Mouse (Mus musculus): ENCODE results near the gene Slc19a3. TPM values are rescaled to one million over a fixed set of nuclear protein-coding genes. Genes with fewer than 3 reads are reported as not detected.
"Not testable (repeated sequence)": the region's sequence is repeated elsewhere in the genome, so short reads cannot be mapped to it uniquely, and the experiment has no call there.

Gene Slc19a3
- polyA plus RNA-seq, 1 experiment: 0.63 TPM

- 42% methylated on average over 6 of the region's 6 CpGs for WGBS
- TF ChIP-seq POLR2A (IDR thresholded peaks at IDR 0.05; ENCODE audit: low read depth, low read length) (no peak), CTCF (IDR thresholded peaks at IDR 0.05; ENCODE audit: extremely low read depth, insufficient read length, insufficient replicate concordance, low read depth, low read length) (no peak)
Observed at GRCm38 (mm10) chr1:83007471-83007870, 30.8 kb downstream of the Slc19a3 start.

GRCm38 (mm10) chr1:83006218-83007179, 31.7 kb downstream of the Slc19a3 start:
- H3K36me3 ChIP-seq (ENCODE audit: control insufficient read depth, insufficient read depth, low read length): no peaks in the 10 kb centered on the region
- H3K27ac ChIP-seq (ENCODE audit: insufficient read depth, low read depth, low read length): no peak overlapping the region
- H3K27me3 ChIP-seq (ENCODE audit: control insufficient read depth, insufficient read depth, low read length): no peaks in the 10 kb centered on the region
- no peak for TF ChIP-seq CTCF (IDR thresholded peaks at IDR 0.05; ENCODE audit: extremely low read depth, insufficient read length, insufficient replicate concordance, low read depth, low read length)
- TF ChIP-seq POLR2A (IDR thresholded peaks at IDR 0.05; ENCODE audit: low read depth, low read length): no peak
- no peak overlapping the region for H3K4me3 ChIP-seq (ENCODE audit: low read depth, low read length)
- 83% methylated on average over 8 of the region's 8 CpGs for WGBS
- H3K4me1 ChIP-seq (ENCODE audit: control insufficient read depth, insufficient read depth, insufficient read length, low read length): no peaks in the 10 kb centered on the region

More at GRCm38 (mm10) chr1:83007471-83007870, 30.8 kb downstream of the Slc19a3 start:
- Histone ChIP-seq H3K27me3 (ENCODE audit: control insufficient read depth, insufficient read depth, low read length) (no peaks in the 10 kb centered on the region), H3K4me3 (ENCODE audit: low read depth, low read length) (no peak overlapping the region), H3K27ac (ENCODE audit: insufficient read depth, low read depth, low read length) (no peak overlapping the region), H3K36me3 (ENCODE audit: control insufficient read depth, insufficient read depth, low read length) (no peaks in the 10 kb centered on the region), H3K4me1 (ENCODE audit: control insufficient read depth, insufficient read depth, insufficient read length, low read length) (no peaks in the 10 kb centered on the region)

- H3K27ac ChIP-seq (ENCODE audit: insufficient read depth, low read depth, low read length); H3K4me3 ChIP-seq (ENCODE audit: low read depth, low read length); H3K4me1 ChIP-seq (ENCODE audit: control insufficient read depth, insufficient read depth, insufficient read length, low read length); H3K36me3 ChIP-seq (ENCODE audit: control insufficient read depth, insufficient read depth, low read length); H3K27me3 ChIP-seq (ENCODE audit: control insufficient read depth, insufficient read depth, low read length): not testable (repeated sequence)
- WGBS: 99% methylated on average over 9 of the region's 9 CpGs
Observed at GRCm38 (mm10) chr1:83000306-83000705, 37.9 kb downstream of the Slc19a3 start, which contains the start of gene Gm47959. Gene Gm47959 (plus strand): TSS chr1:83000548.

- no peak for TF ChIP-seq POLR2A (IDR thresholded peaks at IDR 0.05; ENCODE audit: low read depth, low read length)
- TF ChIP-seq CTCF (IDR thresholded peaks at IDR 0.05; ENCODE audit: extremely low read depth, insufficient read length, insufficient replicate concordance, low read depth, low read length): no peak
- Histone ChIP-seq H3K4me1 (ENCODE audit: control insufficient read depth, insufficient read depth, insufficient read length, low read length) (peaks cover 14% of the 10 kb centered on the region; the same call in 1 of the 2 replicates), H3K27me3 (ENCODE audit: control insufficient read depth, insufficient read depth, low read length) (no peaks in the 10 kb centered on the region), H3K27ac (ENCODE audit: insufficient read depth, low read depth, low read length) (no peak overlapping the region), H3K36me3 (ENCODE audit: control insufficient read depth, insufficient read depth, low read length) (no peaks in the 10 kb centered on the region), H3K4me3 (ENCODE audit: low read depth, low read length) (no peak overlapping the region)
- 87% methylated on average over 3 of the region's 3 CpGs for WGBS
Observed at GRCm38 (mm10) chr1:82993947-82994346, 44.3 kb downstream of the Slc19a3 start.

- TF ChIP-seq CTCF (IDR thresholded peaks at IDR 0.05; ENCODE audit: extremely low read depth, insufficient read length, insufficient replicate concordance, low read depth, low read length) (no peak), POLR2A (IDR thresholded peaks at IDR 0.05; ENCODE audit: low read depth, low read length) (no peak)
- WGBS: 28% methylated on average over 6 of the region's 6 CpGs
- H3K27ac ChIP-seq (ENCODE audit: insufficient read depth, low read depth, low read length): peak overlapping the region; percentile 100
Observed at GRCm38 (mm10) chr1:82992093-82992492, 46.2 kb downstream of the Slc19a3 start.

GRCm38 (mm10) chr1:82991596-82991995, 46.7 kb downstream of the Slc19a3 start:
- peaks cover 14% of the 10 kb centered on the region; the same call in 1 of the 2 replicates for H3K4me1 ChIP-seq (ENCODE audit: control insufficient read depth, insufficient read depth, insufficient read length, low read length)
- no peaks in the 10 kb centered on the region for H3K27me3 ChIP-seq (ENCODE audit: control insufficient read depth, insufficient read depth, low read length)
- TF ChIP-seq CTCF (IDR thresholded peaks at IDR 0.05; ENCODE audit: extremely low read depth, insufficient read length, insufficient replicate concordance, low read depth, low read length) (no peak), POLR2A (IDR thresholded peaks at IDR 0.05; ENCODE audit: low read depth, low read length) (no peak)
- no peak overlapping the region for H3K4me3 ChIP-seq (ENCODE audit: low read depth, low read length)
- H3K36me3 ChIP-seq (ENCODE audit: control insufficient read depth, insufficient read depth, low read length): no peaks in the 10 kb centered on the region
- H3K27ac ChIP-seq (ENCODE audit: insufficient read depth, low read depth, low read length): peak overlapping the region; percentile 100
- WGBS: 29% methylated on average over 3 of the region's 3 CpGs

More at GRCm38 (mm10) chr1:82992093-82992492, 46.2 kb downstream of the Slc19a3 start:
- Histone ChIP-seq H3K27me3 (ENCODE audit: control insufficient read depth, insufficient read depth, low read length) (no peaks in the 10 kb centered on the region), H3K4me3 (ENCODE audit: low read depth, low read length) (no peak overlapping the region), H3K4me1 (ENCODE audit: control insufficient read depth, insufficient read depth, insufficient read length, low read length) (peaks cover 14% of the 10 kb centered on the region; the same call in 1 of the 2 replicates), H3K36me3 (ENCODE audit: control insufficient read depth, insufficient read depth, low read length) (no peaks in the 10 kb centered on the region)

GRCm38 (mm10) chr1:82991062-82991461, 47.2 kb downstream of the Slc19a3 start:
- 25% methylated on average over 4 of the region's 4 CpGs for WGBS

More at GRCm38 (mm10) chr1:82991062-82991461, 47.2 kb downstream of the Slc19a3 start:
- Histone ChIP-seq H3K4me1 (ENCODE audit: control insufficient read depth, insufficient read depth, insufficient read length, low read length) (peaks cover 14% of the 10 kb centered on the region; the same call in 1 of the 2 replicates), H3K4me3 (ENCODE audit: low read depth, low read length) (no peak overlapping the region), H3K27me3 (ENCODE audit: control insufficient read depth, insufficient read depth, low read length) (no peaks in the 10 kb centered on the region), H3K36me3 (ENCODE audit: control insufficient read depth, insufficient read depth, low read length) (no peaks in the 10 kb centered on the region), H3K27ac (ENCODE audit: insufficient read depth, low read depth, low read length) (peak overlapping the region; percentile 94)
- TF ChIP-seq POLR2A (IDR thresholded peaks at IDR 0.05; ENCODE audit: low read depth, low read length): no peak
- no peak for TF ChIP-seq CTCF (IDR thresholded peaks at IDR 0.05; ENCODE audit: extremely low read depth, insufficient read length, insufficient replicate concordance, low read depth, low read length)

All from small intestine, adult 2 months (tissue).